Mouse (Mus musculus) liver, embryonic 15.5 days (tissue): Measurements from ENCODE around the gene Ccdc9. TPM values are rescaled to one million over a fixed set of nuclear protein-coding genes. Genes with fewer than 3 reads are reported as not detected.

Source experiments
- ATAC-seq: fragments of 200-750 bp; cut with Nextera tagmentation; 2 replicates; pipeline ENCODE4 v1.8.0; 2017; ENCODE audit warnings: moderate number of reproducible peaks, mild to moderate bottlenecking, moderate library complexity; ENCODE audit not compliant: insufficient read depth
- H3K27ac ChIP-seq: fragments of 300-500 bp; sonication (generic); replicated peaks from 2 replicates; pipeline ENCODE4 v1.5.1; 2015; ENCODE audit warnings: mild to moderate bottlenecking, inconsistent platforms
- H3K27me3 ChIP-seq: fragments of 300-500 bp; sonication (generic); 2 replicates; pipeline ENCODE4 v1.6.1; 2015; ENCODE audit warnings: mild to moderate bottlenecking, inconsistent platforms
- H3K36me3 ChIP-seq: fragments of 300-500 bp; sonication (generic); replicated peaks from 2 replicates; pipeline ENCODE4 v1.6.1; 2015; ENCODE audit warnings: moderate library complexity, mild to moderate bottlenecking, inconsistent platforms
- H3K4me1 ChIP-seq: fragments of 300-500 bp; sonication (generic); replicated peaks from 2 replicates; pipeline ENCODE4 v1.6.1; 2015; ENCODE audit warnings: inconsistent platforms
- H3K4me2 ChIP-seq: fragments of 300-500 bp; sonication (generic); 2 replicates; pipeline ENCODE4 v1.6.1; 2015; ENCODE audit warnings: moderate library complexity, mild to moderate bottlenecking, inconsistent platforms
- H3K4me3 ChIP-seq: fragments of 300-500 bp; sonication (generic); replicated peaks from 2 replicates; pipeline ENCODE4 v1.5.1; 2015; ENCODE audit warnings: mild to moderate bottlenecking, inconsistent platforms
- H3K9ac ChIP-seq: fragments of 300-500 bp; sonication (generic); 2 replicates; pipeline ENCODE4 v1.6.1; 2015; ENCODE audit warnings: moderate library complexity, mild to moderate bottlenecking, inconsistent platforms
- H3K9me3 ChIP-seq: fragments of 300-500 bp; sonication (generic); replicated peaks from 2 replicates; pipeline ENCODE4 v1.6.1; 2016; ENCODE audit warnings: inconsistent platforms
- WGBS: fragments of 180-500 bp; shearing (Covaris S2); methylation state at CpG from one replicate; pipeline ENCODE4 v1.1.7; 2015; ENCODE audit warnings: mixed read lengths; ENCODE audit not compliant: insufficient replicate concordance; 5-methylcytosine and 5-hydroxymethylcytosine counted together
- polyA plus RNA-seq: library from polyadenylated mRNA; unstranded; fragments of >200 nt; fragmentation: Nextera tagmentation; extraction: Ambion mirVana; gene quantifications from 2 replicates; pipeline ENCODE4 v1.2.1, GENCODE M21; 2015

Ccdc9 gene
- 10.3 and 12.3 TPM in 2 replicates for polyA plus RNA-seq

DNA sequence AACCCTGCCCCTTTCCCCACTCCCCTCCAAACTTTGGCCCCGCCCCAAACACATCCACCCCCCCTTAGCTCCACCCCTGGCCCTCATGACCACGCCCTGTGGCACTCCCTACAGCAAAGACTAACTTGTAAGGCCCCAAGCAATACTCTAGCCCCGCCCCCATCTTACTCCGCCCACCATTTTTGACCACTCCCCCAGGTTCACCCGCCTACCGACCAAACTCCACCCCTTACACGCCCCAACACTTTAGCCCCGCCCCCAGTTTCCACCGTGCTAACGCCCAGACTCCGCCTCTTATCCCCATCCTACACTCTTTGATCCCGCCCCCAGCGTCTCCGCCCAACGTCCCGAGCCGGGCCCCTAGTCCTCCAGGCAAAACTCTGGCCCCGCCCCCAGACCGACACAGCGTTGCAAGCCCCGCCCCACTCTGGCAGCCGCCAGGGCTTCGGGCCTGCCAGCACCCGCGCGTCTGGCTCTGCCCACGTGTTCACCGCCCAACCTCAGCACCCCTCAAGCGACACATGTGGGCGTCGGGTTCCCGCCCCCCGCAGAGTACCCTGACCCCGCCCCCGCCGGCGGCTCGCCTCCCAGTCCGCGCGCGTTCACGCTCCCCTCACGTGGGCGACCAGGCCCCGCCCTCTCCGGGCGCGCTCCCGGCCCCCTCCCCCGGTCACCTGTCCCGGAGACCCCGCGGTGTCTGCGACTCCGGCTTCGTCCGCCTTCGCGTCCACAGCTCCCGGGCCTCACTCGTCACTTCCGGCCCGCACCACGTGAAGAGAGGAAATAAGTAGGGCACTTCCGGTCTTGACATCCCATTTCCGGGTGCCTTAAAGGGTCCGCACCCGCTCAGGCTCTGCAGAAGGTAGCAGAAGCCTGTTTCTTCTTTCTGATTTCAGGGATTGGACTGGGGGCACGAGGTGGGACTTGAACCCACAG, at the start of gene Ccdc9:
Gene Ccdc9 (minus strand): TSS at position 770 of the 936 bp plus-strand sequence.
- Histone ChIP-seq H3K27me3 (no peaks in the 10 kb centered on the region), H3K4me2 (peak within 1 kb of the TSS; percentile 94), H3K4me3 (peak within 1 kb of the TSS; percentile 89), H3K36me3 (peaks cover 30% of the 10 kb centered on the region), H3K27ac (peak within 1 kb of the TSS; percentile 97), H3K9me3 (no peaks in the 10 kb centered on the region), H3K9ac (peak within 1 kb of the TSS; percentile 83), H3K4me1 (peaks cover 32% of the 10 kb centered on the region)
- ATAC-seq: peak; percentile 84
- 1% methylated on average over 70 of the region's 70 CpGs for WGBS

- Histone ChIP-seq H3K9me3 (no peaks in the 10 kb centered on the region), H3K4me2 (no peak overlapping the region), H3K4me1 (peaks cover 11% of the 10 kb centered on the region), H3K9ac (no peak overlapping the region), H3K27me3 (no peaks in the 10 kb centered on the region), H3K4me3 (no peak overlapping the region), H3K27ac (no peak overlapping the region), H3K36me3 (peaks cover 91% of the 10 kb centered on the region)
- ATAC-seq: no peak
- 77% methylated on average over 3 of the region's 3 CpGs for WGBS
Observed at GRCm38 (mm10) chr7:16329146-16329545, 42.6 kb upstream of the Ccdc9 start.

- Histone ChIP-seq H3K9me3 (no peaks in the 10 kb centered on the region), H3K36me3 (peaks cover 69% of the 10 kb centered on the region), H3K4me1 (peaks cover 11% of the 10 kb centered on the region), H3K27me3 (no peaks in the 10 kb centered on the region), H3K9ac (no peak overlapping the region), H3K27ac (peak overlapping the region; percentile 66; the same call in 1 of the 2 replicates), H3K4me2 (no peak overlapping the region), H3K4me3 (no peak overlapping the region)
- WGBS: 90% methylated on average over 2 of the region's 2 CpGs
- ATAC-seq: peak; percentile 12; the same call in 1 of the 2 replicates
Observed at GRCm38 (mm10) chr7:16326607-16326971, 40.0 kb upstream of the Ccdc9 start.

- Histone ChIP-seq H3K4me1 (peaks cover 16% of the 10 kb centered on the region), H3K36me3 (peaks cover 64% of the 10 kb centered on the region), H3K4me3 (no peak overlapping the region), H3K27ac (peak overlapping the region; percentile 66), H3K4me2 (no peak overlapping the region), H3K9ac (no peak overlapping the region), H3K27me3 (no peaks in the 10 kb centered on the region), H3K9me3 (no peaks in the 10 kb centered on the region)
- WGBS: 22% methylated on average over 8 of the region's 8 CpGs
- peak; percentile 67 for ATAC-seq
Observed at GRCm38 (mm10) chr7:16325920-16326606, 39.5 kb upstream of the Ccdc9 start.

DNA sequence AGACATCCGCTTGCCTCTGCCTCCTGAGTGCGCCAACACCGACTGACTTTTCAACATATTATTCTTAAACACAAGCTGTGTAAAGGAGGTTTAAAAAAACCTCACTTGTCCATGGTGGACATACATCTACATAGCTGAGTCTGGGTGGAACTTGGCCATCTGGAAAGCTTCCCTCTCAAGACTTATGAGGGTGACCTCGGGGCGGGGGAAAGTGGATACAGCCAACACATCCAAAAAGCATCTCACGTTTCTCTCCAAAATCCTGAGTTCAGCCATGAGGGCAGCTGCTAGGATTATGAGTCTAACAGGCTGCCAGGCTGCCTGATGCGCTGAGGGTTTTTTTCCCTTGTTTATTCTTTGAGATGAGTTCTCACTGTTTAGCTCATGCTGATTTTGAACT, 38.1 kb upstream of the Ccdc9 start:
- no peak for ATAC-seq
- Histone ChIP-seq H3K36me3 (peaks cover 50% of the 10 kb centered on the region), H3K4me3 (no peak overlapping the region), H3K27ac (no peak overlapping the region), H3K4me2 (no peak overlapping the region), H3K27me3 (no peaks in the 10 kb centered on the region), H3K9me3 (no peaks in the 10 kb centered on the region), H3K4me1 (peaks cover 17% of the 10 kb centered on the region), H3K9ac (0 out of 2 replicates have a peak overlapping the region, but pooled peaks have one; percentile 2)
- 82% methylated on average over 7 of the region's 7 CpGs for WGBS

- peaks cover 33% of the 10 kb centered on the region for H3K36me3 ChIP-seq
- H3K4me3 ChIP-seq: no peak overlapping the region
- WGBS: 80% methylated on average over 6 of the region's 6 CpGs
- H3K27me3 ChIP-seq: no peaks in the 10 kb centered on the region
- no peaks in the 10 kb centered on the region for H3K9me3 ChIP-seq
- ATAC-seq: no peak
- H3K9ac ChIP-seq: no peak overlapping the region
- H3K27ac ChIP-seq: no peak overlapping the region
- no peak overlapping the region for H3K4me2 ChIP-seq
- peaks cover 9% of the 10 kb centered on the region for H3K4me1 ChIP-seq
Observed at GRCm38 (mm10) chr7:16320479-16320878, 33.9 kb upstream of the Ccdc9 start.

GRCm38 (mm10) chr7:16319216-16319615, 32.6 kb upstream of the Ccdc9 start:
- 80% methylated on average over 4 of the region's 4 CpGs for WGBS
- H3K36me3 ChIP-seq: peaks cover 28% of the 10 kb centered on the region
- H3K4me2 ChIP-seq: no peak overlapping the region
- H3K27ac ChIP-seq: no peak overlapping the region
- no peak for ATAC-seq
- H3K9me3 ChIP-seq: no peaks in the 10 kb centered on the region
- no peaks in the 10 kb centered on the region for H3K27me3 ChIP-seq
- H3K4me1 ChIP-seq: peaks cover 22% of the 10 kb centered on the region
- no peak overlapping the region for H3K4me3 ChIP-seq
- H3K9ac ChIP-seq: no peak overlapping the region

- ATAC-seq: no peak
- H3K36me3 ChIP-seq: peaks cover 24% of the 10 kb centered on the region
- WGBS: 81% methylated on average over 14 of the region's 14 CpGs
Observed at GRCm38 (mm10) chr7:16317094-16317493, 30.5 kb upstream of the Ccdc9 start.

DNA sequence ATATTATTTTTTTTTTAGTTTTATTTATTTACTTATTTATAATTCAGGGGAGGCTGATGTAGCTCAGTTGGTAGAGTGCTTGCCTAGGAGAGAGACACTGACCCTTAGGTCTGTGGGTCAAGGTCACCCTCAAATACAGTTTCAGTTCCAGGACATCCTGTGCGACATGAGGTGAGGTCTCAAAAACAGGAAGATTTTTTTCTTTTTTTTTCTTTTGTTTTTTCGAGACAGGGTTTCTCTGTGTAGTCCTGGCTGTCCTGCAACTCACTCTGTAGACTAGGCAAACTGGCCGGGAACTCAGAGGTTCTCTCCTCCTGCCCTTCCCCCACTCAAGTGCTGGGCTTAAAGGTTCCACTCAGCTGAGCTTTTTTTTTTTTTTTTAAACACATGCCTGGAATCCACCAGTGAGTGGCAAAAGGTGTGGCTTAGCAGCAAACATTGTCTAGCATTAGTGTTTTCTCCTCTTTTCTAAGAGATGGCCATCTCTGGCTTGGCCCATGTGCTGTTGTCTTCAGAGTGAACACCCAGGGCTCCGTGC, 28.7 kb upstream of the Ccdc9 start:
- H3K9me3 ChIP-seq: no peaks in the 10 kb centered on the region
- peaks cover 54% of the 10 kb centered on the region for H3K4me1 ChIP-seq
- WGBS: 50% methylated on average over 4 of the region's 4 CpGs
- peaks cover 24% of the 10 kb centered on the region for H3K36me3 ChIP-seq
- peaks cover 22% of the 10 kb centered on the region for H3K27me3 ChIP-seq
- H3K9ac ChIP-seq: no peak overlapping the region
- no peak for ATAC-seq
- peak overlapping the region; percentile 29 for H3K27ac ChIP-seq
- no peak overlapping the region for H3K4me2 ChIP-seq
- no peak overlapping the region for H3K4me3 ChIP-seq

More at GRCm38 (mm10) chr7:16317094-16317493, 30.5 kb upstream of the Ccdc9 start:
- H3K27ac ChIP-seq: no peak overlapping the region
- H3K4me3 ChIP-seq: no peak overlapping the region
- H3K4me1 ChIP-seq: peaks cover 42% of the 10 kb centered on the region
- H3K4me2 ChIP-seq: no peak overlapping the region
- peaks cover 11% of the 10 kb centered on the region for H3K27me3 ChIP-seq
- H3K9ac ChIP-seq: no peak overlapping the region
- H3K9me3 ChIP-seq: no peaks in the 10 kb centered on the region

DNA sequence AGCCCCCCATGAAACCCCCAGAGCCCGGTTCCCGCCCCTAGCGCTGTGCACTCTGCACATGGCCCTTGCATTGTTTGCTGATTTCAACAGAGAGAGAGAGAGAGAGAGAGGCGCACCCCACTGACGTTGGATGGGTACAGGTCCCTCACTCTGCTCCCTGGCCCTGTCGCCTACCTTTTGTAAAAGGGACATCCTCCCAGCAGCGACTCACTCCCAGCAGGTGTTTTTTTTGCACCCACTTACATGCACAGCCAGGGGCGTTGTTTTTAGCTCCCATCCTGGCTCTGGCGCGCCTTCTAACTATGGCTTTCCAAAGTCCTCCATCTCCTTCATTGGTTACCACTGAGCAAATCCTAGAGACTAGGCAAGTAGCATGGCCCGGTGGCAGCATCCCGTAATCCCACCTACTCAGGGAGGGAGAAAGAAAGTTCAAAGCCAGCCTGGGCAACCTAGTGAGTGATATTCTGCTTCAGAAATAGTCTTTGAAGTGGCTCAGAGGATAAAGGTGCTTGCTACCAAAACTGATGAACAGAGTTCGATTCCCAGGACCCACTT, 27.7 kb upstream of the Ccdc9 start:
- peaks cover 22% of the 10 kb centered on the region for H3K27me3 ChIP-seq
- no peaks in the 10 kb centered on the region for H3K9me3 ChIP-seq
- ATAC-seq: no peak; the same call in 1 of the 2 replicates
- peak overlapping the region; percentile 100 for H3K4me2 ChIP-seq
- peak overlapping the region; percentile 92 for H3K4me3 ChIP-seq
- H3K4me1 ChIP-seq: peaks cover 63% of the 10 kb centered on the region
- peaks cover 24% of the 10 kb centered on the region for H3K36me3 ChIP-seq
- peak overlapping the region; percentile 97 for H3K9ac ChIP-seq
- peak overlapping the region; percentile 97 for H3K27ac ChIP-seq
- WGBS: 21% methylated on average over 13 of the region's 13 CpGs
